Mouse (Mus musculus): Measurements from ENCODE around the gene Bbs2.

GRCm38 (mm10) chr8:94068793-94069192, 29.9 kb downstream of the Bbs2 start:
- TF ChIP-seq CTCF (IDR thresholded peaks at IDR 0.05; ENCODE audit: borderline replicate concordance, insufficient read depth, low read depth, low read length) (no peak), POLR2A (IDR thresholded peaks at IDR 0.05; ENCODE audit: borderline replicate concordance, insufficient read depth, low read length) (no peak)
